Comparison of ENCODE assay signal across 15 mouse cellular contexts in the genomic region with DNA sequence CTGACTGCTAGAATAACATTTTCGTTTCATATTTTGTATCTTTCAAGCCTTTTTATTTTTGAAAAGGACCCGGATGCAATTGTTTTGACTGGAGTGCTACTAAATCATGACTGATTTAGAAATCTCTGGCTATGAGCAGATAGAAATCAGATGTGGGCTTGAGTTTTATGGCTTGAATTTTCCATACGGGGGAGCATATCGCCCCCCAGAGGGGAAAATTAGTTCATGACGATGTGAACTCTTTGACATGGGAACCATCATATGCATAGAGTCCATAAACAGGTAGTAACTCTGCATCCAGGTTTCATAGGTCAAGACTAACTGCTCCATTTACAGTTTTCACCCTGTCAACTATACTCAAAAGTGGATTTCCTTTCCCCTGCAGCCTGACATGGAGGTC. TPM values are rescaled to one million over a fixed set of nuclear protein-coding genes. Genes with fewer than 3 reads are reported as not detected.
DNase-seq lines count a peak whose midpoint lies in the region; ATAC-seq and TF ChIP-seq lines count a peak whose summit lies in the region.
"Had no signal": no experiment of that assay in that cellular context is flagged by ENCODE, and none has a peak within 500 bp of the region (broad histone marks: within the 10 kb centered on the region; RNA-seq: fewer than 3 reads in every experiment).

No protein-coding gene starts in this region.

- ATAC-seq in kidney, embryonic 15.5 days (replicated peaks; ENCODE audit: low FRiP score) = no peak
- no peak for ATAC-seq in embryonic facial prominence, embryonic 11.5 days (replicated peaks; ENCODE audit: insufficient number of reproducible peaks, low FRiP score, low TSS enrichment, low read depth)
- ATAC-seq in lung, postnatal 0 days = no peak
- ATAC-seq: activated CD4-positive, CD25-positive, alpha-beta regulatory T cell, adult 4 months; midbrain, embryonic 16.5 days had no signal

- no peak overlapping the region for H3K27ac ChIP-seq in kidney, embryonic 15.5 days
- no peak overlapping the region for H3K27ac ChIP-seq in embryonic facial prominence, embryonic 11.5 days (replicated peaks; ENCODE audit: low read depth, low read length)
- no peak overlapping the region for H3K27ac ChIP-seq in lung, postnatal 0 days (ENCODE audit: low read length)

- peak overlapping the region; percentile 21 for H3K4me3 ChIP-seq in kidney, embryonic 15.5 days (replicated peaks)
- H3K4me3 ChIP-seq in embryonic facial prominence, embryonic 11.5 days (ENCODE audit: low read depth, low read length) = no peak overlapping the region
- H3K4me3 ChIP-seq in lung, postnatal 0 days (ENCODE audit: low read depth, low read length) = peak overlapping the region; percentile 5; the same call in 1 of the 2 replicates

- H3K9ac ChIP-seq in kidney, embryonic 15.5 days = no peak overlapping the region
- H3K9ac ChIP-seq in embryonic facial prominence, embryonic 11.5 days (replicated peaks; ENCODE audit: low read length) = no peak overlapping the region
- H3K9ac ChIP-seq in lung, postnatal 0 days (replicated peaks; ENCODE audit: low read depth) = no peak overlapping the region

- no peaks in the 10 kb centered on the region for H3K36me3 ChIP-seq in kidney, embryonic 15.5 days
- no peaks in the 10 kb centered on the region for H3K36me3 ChIP-seq in embryonic facial prominence, embryonic 11.5 days (replicated peaks; ENCODE audit: control insufficient read depth, insufficient read depth, low read depth, low read length)
- H3K36me3 ChIP-seq in lung, postnatal 0 days (ENCODE audit: insufficient read depth, low read length) = no peaks in the 10 kb centered on the region

- whole genome bisulfite sequencing in kidney, embryonic 15.5 days = 48% methylated on average over 5 of the region's 5 CpGs
- 40% methylated on average over 5 of the region's 5 CpGs for WGBS in embryonic facial prominence, embryonic 11.5 days
- WGBS in lung, postnatal 0 days = 41% methylated on average over 5 of the region's 5 CpGs

- H3K27me3 ChIP-seq in kidney, embryonic 15.5 days = peaks cover 21% of the 10 kb centered on the region
- H3K27me3 ChIP-seq in embryonic facial prominence, embryonic 11.5 days (ENCODE audit: control insufficient read depth, insufficient read depth, low read length) = no peaks in the 10 kb centered on the region
- no peaks in the 10 kb centered on the region for H3K27me3 ChIP-seq in lung, postnatal 0 days (replicated peaks; ENCODE audit: insufficient read depth, low read length)

- peak; percentile 28 for DNase-seq in adrenal gland, adult 2 months
- no peak for DNase-seq in adrenal gland, postnatal 10 days
- no peak for DNase-seq in kidney, adult 11 months
- peak; percentile 51 for DNase-seq in embryonic facial prominence, embryonic 11.5 days (ENCODE audit: low spot score)
- DNase-seq in lung, postnatal 0 days (ENCODE audit: low spot score) = peak; percentile 27
- DNase-seq in left cerebral cortex, adult 11 months (ENCODE audit: low spot score) = no peak
- no peak for DNase-seq in urinary bladder, postnatal 4 days (ENCODE audit: low spot score in 2 of 2)
- DNase-seq: cerebellum, adult 9-11 months; left cerebral cortex, postnatal 4 days; right cerebral cortex, adult 18-20 months; thymus, adult 2 months had no signal

- H3K4me2 ChIP-seq in kidney, embryonic 15.5 days = peak overlapping the region; percentile 22; the same call in 1 of the 2 replicates
- no peak overlapping the region for H3K4me2 ChIP-seq in embryonic facial prominence, embryonic 11.5 days (ENCODE audit: low read depth, low read length)
- H3K4me2 ChIP-seq in lung, postnatal 0 days (replicated peaks; ENCODE audit: low read depth, low read length) = 0 out of 2 replicates have a peak overlapping the region, but pooled peaks have one; percentile 3

- H3K9me3 ChIP-seq in kidney, embryonic 15.5 days (replicated peaks) = no peaks in the 10 kb centered on the region
- no peaks in the 10 kb centered on the region for H3K9me3 ChIP-seq in embryonic facial prominence, embryonic 11.5 days (replicated peaks; ENCODE audit: control insufficient read depth, low read length)
- no peaks in the 10 kb centered on the region for H3K9me3 ChIP-seq in lung, postnatal 0 days (ENCODE audit: low read length)

- TF ChIP-seq CTCF in lung, postnatal 0 days (IDR thresholded peaks at IDR 0.05) = no peak; the same call in 1 of the 2 replicates

- H3K4me1 ChIP-seq in kidney, embryonic 15.5 days = no peaks in the 10 kb centered on the region
- H3K4me1 ChIP-seq in embryonic facial prominence, embryonic 11.5 days (ENCODE audit: control insufficient read depth, insufficient read depth, low read length) = no peaks in the 10 kb centered on the region
- no peaks in the 10 kb centered on the region for H3K4me1 ChIP-seq in lung, postnatal 0 days (ENCODE audit: insufficient read depth, low read depth, low read length)

- no peak for TF ChIP-seq EP300 in lung, postnatal 0 days (IDR thresholded peaks at IDR 0.05)

RNA-seq across cellular contexts. Expression of a gene that starts 1.4 kb away (rescaled TPM):
- total RNA-seq in adrenal gland, adult 2 months (2021) = 10 to 100 TPM; 24.7 to 51.8 TPM
- 10.4 and 23.3 TPM in 2 replicates for polyA plus RNA-seq in adrenal gland, adult 2 months (2012; rRNA removed)
- total RNA-seq in adrenal gland, postnatal 10 days (2021) = 10 to 100 TPM; 22.4 to 28.7 TPM
- 17.7 and 20.3 TPM in 2 replicates for polyA plus RNA-seq in kidney, embryonic 15.5 days (2015; fragmentation: Nextera tagmentation; extraction: Ambion mirVana)
- polyA plus RNA-seq in embryonic facial prominence, embryonic 11.5 days (2014; fragmentation: Nextera tagmentation; extraction: Ambion mirVana) = 3.1 and 4.1 TPM in 2 replicates
- polyA plus RNA-seq in lung, postnatal 0 days (2015; fragmentation: Nextera tagmentation; extraction: Ambion mirVana) = 26.6 and 26.8 TPM in 2 replicates
- total RNA-seq: neutrophil, adult 5-6 weeks had no signal
- polyA plus RNA-seq: activated CD4-positive, CD25-positive, alpha-beta regulatory T cell, adult 4 months had no signal

RNA-seq across cellular contexts. Expression of a gene that starts 45.0 kb away (rescaled TPM):
- total RNA-seq in adrenal gland, adult 2 months (2021) = 10 to 100 TPM in 1 of 2 experiments, 1 to 10 TPM in 1; 5.1 to 10.9 TPM
- polyA plus RNA-seq in adrenal gland, adult 2 months (2012; rRNA removed) = 1.1 and 1.4 TPM in 2 replicates
- total RNA-seq in adrenal gland, postnatal 10 days (2021) = 1 to 10 TPM; 8.5 to 9.1 TPM
- polyA plus RNA-seq in kidney, embryonic 15.5 days (2015; fragmentation: Nextera tagmentation; extraction: Ambion mirVana) = 13.8 and 14.0 TPM in 2 replicates
- 16.9 and 17.6 TPM in 2 replicates for polyA plus RNA-seq in embryonic facial prominence, embryonic 11.5 days (2014; fragmentation: Nextera tagmentation; extraction: Ambion mirVana)
- 6.1 and 7.0 TPM in 2 replicates for polyA plus RNA-seq in lung, postnatal 0 days (2015; fragmentation: Nextera tagmentation; extraction: Ambion mirVana)

Comparison
In these comparisons a context has a peak if more than half of its experiments do, and no peak if none do; other contexts are left out.
1. DNase-seq: peak in adrenal gland, adult 2 months (single experiment), embryonic facial prominence, embryonic 11.5 days (single experiment) and lung, postnatal 0 days (single experiment); none in adrenal gland, postnatal 10 days (single experiment), kidney, adult 11 months (single experiment), left cerebral cortex, adult 11 months (single experiment) and urinary bladder, postnatal 4 days (0 of 2).